Mouse (Mus musculus): Measurements from ENCODE around the gene Tnfsfm13. TPM values are rescaled to one million over a fixed set of nuclear protein-coding genes. Genes with fewer than 3 reads are reported as not detected.
"Not testable (repeated sequence)": the region's sequence is repeated elsewhere in the genome, so short reads cannot be mapped to it uniquely, and the experiment has no call there.

Tnfsfm13 gene
- total RNA-seq (2021): 1 to 10 TPM in 1 of 2 experiments, under 1 TPM in 1; 0.87 to 2.1 TPM
- long read RNA-seq, experiment 1, partial matches to known transcripts: 1 of 2 reads
- long read RNA-seq, experiment 1, other reads (novel, unspliced or antisense): 1 of 2 reads
- long read RNA-seq, experiment 2, partial matches to known transcripts: 2 of 6 reads
- long read RNA-seq, experiment 2, other reads (novel, unspliced or antisense): 1 of 6 reads

GRCm38 (mm10) chr11:69695361-69696181, at the start of gene Tnfsfm13, which contains the start of gene Tnfsf12:
TSS of gene Tnfsfm13 (minus strand) at chr11:69696098.
TSS of gene Tnfsf12 (minus strand) at chr11:69695849.
- DNase-seq: peak; percentile 81

- not testable (repeated sequence) for DNase-seq
Measured at GRCm38 (mm10) chr11:69731408-69731807, 35.5 kb upstream of the Tnfsfm13 start.

GRCm38 (mm10) chr11:69729063-69729462, 33.2 kb upstream of the Tnfsfm13 start:
- no peak for DNase-seq

GRCm38 (mm10) chr11:69725951-69726350, 30.1 kb upstream of the Tnfsfm13 start:
- DNase-seq: no peak

- DNase-seq: no peak
Measured at GRCm38 (mm10) chr11:69723074-69723473, 27.2 kb upstream of the Tnfsfm13 start.

GRCm38 (mm10) chr11:69720852-69721251, 25.0 kb upstream of the Tnfsfm13 start:
- no peak for DNase-seq

GRCm38 (mm10) chr11:69719423-69719822, 23.5 kb upstream of the Tnfsfm13 start:
- no peak for DNase-seq

GRCm38 (mm10) chr11:69718661-69719060, 22.8 kb upstream of the Tnfsfm13 start:
- DNase-seq: no peak

- no peak for DNase-seq
Measured at GRCm38 (mm10) chr11:69716953-69717352, 21.1 kb upstream of the Tnfsfm13 start.

- no peak for DNase-seq
Measured at GRCm38 (mm10) chr11:69715929-69716328, 20.0 kb upstream of the Tnfsfm13 start.

GRCm38 (mm10) chr11:69715482-69715881, 19.6 kb upstream of the Tnfsfm13 start:
- no peak for DNase-seq

- no peak for DNase-seq
Measured at GRCm38 (mm10) chr11:69714636-69715329, 18.9 kb upstream of the Tnfsfm13 start.

- no peak for DNase-seq
Measured at GRCm38 (mm10) chr11:69712954-69713672, 17.2 kb upstream of the Tnfsfm13 start.

- no peak for DNase-seq
Measured at GRCm38 (mm10) chr11:69711082-69711481, 15.2 kb upstream of the Tnfsfm13 start.

GRCm38 (mm10) chr11:69710470-69710869, 14.6 kb upstream of the Tnfsfm13 start:
- no peak for DNase-seq

- no peak for DNase-seq
Measured at GRCm38 (mm10) chr11:69709554-69710446, 13.9 kb upstream of the Tnfsfm13 start.

GRCm38 (mm10) chr11:69708614-69709265, 12.8 kb upstream of the Tnfsfm13 start:
- no peak for DNase-seq

GRCm38 (mm10) chr11:69707873-69708381, 12.0 kb upstream of the Tnfsfm13 start:
- DNase-seq: no peak

GRCm38 (mm10) chr11:69707480-69707847, 11.6 kb upstream of the Tnfsfm13 start:
- no peak for DNase-seq

GRCm38 (mm10) chr11:69706775-69707479, 11.0 kb upstream of the Tnfsfm13 start:
- DNase-seq: peak; percentile 89
